In genomic region chr7:73334883-73335282, GRCm38 (mm10) we compare ENCODE assay signal across 11 mouse cellular contexts. TPM values are rescaled to one million over a fixed set of nuclear protein-coding genes. Genes with fewer than 3 reads are reported as not detected.
DNase-seq lines count a peak whose midpoint lies in the region; ATAC-seq lines count a peak whose summit lies in the region.
"Had no signal": no experiment of that assay in that cellular context is flagged by ENCODE, and none has a peak within 500 bp of the region (broad histone marks: within the 10 kb centered on the region; RNA-seq: fewer than 3 reads in every experiment).

No protein-coding gene starts in this region.

- 0 out of 2 replicates have a peak, but pooled peaks have one; percentile 19 for ATAC-seq in forebrain, embryonic 13.5 days
- ATAC-seq in hindbrain, embryonic 14.5 days (ENCODE audit: low FRiP score): no peak
- ATAC-seq in kidney, embryonic 16.5 days (ENCODE audit: low FRiP score, low TSS enrichment): no peak

- no peak overlapping the region for H3K9ac ChIP-seq in forebrain, embryonic 13.5 days
- H3K9ac ChIP-seq in hindbrain, embryonic 14.5 days: no peak overlapping the region
- no peak overlapping the region for H3K9ac ChIP-seq in kidney, embryonic 16.5 days (replicated peaks; ENCODE audit: low read length)
- H3K9ac ChIP-seq: lung, embryonic 14.5 days; neural tube, embryonic 12.5 days had no signal

- no peak overlapping the region for H3K4me3 ChIP-seq in forebrain, embryonic 13.5 days
- H3K4me3 ChIP-seq in forebrain, embryonic 10.5 days: no peak overlapping the region
- no peak overlapping the region for H3K4me3 ChIP-seq in hindbrain, embryonic 14.5 days (replicated peaks; ENCODE audit: low read length)
- H3K4me3 ChIP-seq in kidney, embryonic 16.5 days (ENCODE audit: low read length): no peak overlapping the region
- H3K4me3 ChIP-seq: neural tube, embryonic 12.5 days had no signal

- H3K36me3 ChIP-seq in forebrain, embryonic 13.5 days (ENCODE audit: poor library complexity, severe bottlenecking): no peaks in the 10 kb centered on the region
- no peaks in the 10 kb centered on the region for H3K36me3 ChIP-seq in forebrain, embryonic 10.5 days (replicated peaks)
- H3K36me3 ChIP-seq in hindbrain, embryonic 14.5 days (replicated peaks; ENCODE audit: control insufficient read depth, insufficient read depth): no peaks in the 10 kb centered on the region
- H3K36me3 ChIP-seq in kidney, embryonic 16.5 days (ENCODE audit: insufficient read depth, low read length): no peaks in the 10 kb centered on the region
- H3K36me3 ChIP-seq: neural tube, embryonic 12.5 days had no signal

- no peak overlapping the region for H3K4me2 ChIP-seq in forebrain, embryonic 13.5 days
- no peak overlapping the region for H3K4me2 ChIP-seq in hindbrain, embryonic 14.5 days (replicated peaks)
- H3K4me2 ChIP-seq in kidney, embryonic 16.5 days (replicated peaks; ENCODE audit: low read depth, low read length): no peak overlapping the region
- H3K4me2 ChIP-seq: lung, embryonic 14.5 days; neural tube, embryonic 12.5 days had no signal

- WGBS in forebrain, embryonic 13.5 days: 57% methylated on average over 7 of the region's 7 CpGs
- 81% methylated on average over 7 of the region's 7 CpGs for WGBS in forebrain, embryonic 10.5 days
- 47% methylated on average over 7 of the region's 7 CpGs for whole genome bisulfite sequencing in hindbrain, embryonic 14.5 days
- WGBS in kidney, embryonic 16.5 days: 55% methylated on average over 7 of the region's 7 CpGs

- no peak for DNase-seq in forebrain, embryonic 10.5 days (ENCODE audit: extremely low spot score, low spot score)
- DNase-seq in urinary bladder, postnatal 14 days (ENCODE audit: low spot score): peak; percentile 50
- DNase-seq in urinary bladder, adult 2 months (ENCODE audit: low spot score): no peak
- DNase-seq in hindbrain, embryonic 14.5 days (ENCODE audit: low spot score): peak; percentile 35
- DNase-seq in yolk sac, embryonic 10.5 days (ENCODE audit: low spot score): no peak
- no peak for DNase-seq in lung, postnatal 36 days
- DNase-seq: lung, embryonic 14.5 days; thymus, adult 2 months had no signal

- no peaks in the 10 kb centered on the region for H3K9me3 ChIP-seq in forebrain, embryonic 13.5 days (replicated peaks)
- H3K9me3 ChIP-seq in forebrain, embryonic 10.5 days: no peaks in the 10 kb centered on the region
- no peaks in the 10 kb centered on the region for H3K9me3 ChIP-seq in hindbrain, embryonic 14.5 days (ENCODE audit: control insufficient read depth, low read length)
- H3K9me3 ChIP-seq in kidney, embryonic 16.5 days (ENCODE audit: low read length): no peaks in the 10 kb centered on the region
- H3K9me3 ChIP-seq: neural tube, embryonic 12.5 days had no signal

- peaks cover 32% of the 10 kb centered on the region for H3K4me1 ChIP-seq in forebrain, embryonic 13.5 days
- H3K4me1 ChIP-seq in forebrain, embryonic 10.5 days: peaks cover 35% of the 10 kb centered on the region
- H3K4me1 ChIP-seq in hindbrain, embryonic 14.5 days (replicated peaks; ENCODE audit: control insufficient read depth, insufficient read depth, low read length): peaks cover 31% of the 10 kb centered on the region
- peaks cover 16% of the 10 kb centered on the region; the same call in 1 of the 2 replicates for H3K4me1 ChIP-seq in kidney, embryonic 16.5 days (ENCODE audit: insufficient read depth, low read length)

- no peaks in the 10 kb centered on the region for H3K27me3 ChIP-seq in forebrain, embryonic 13.5 days
- H3K27me3 ChIP-seq in forebrain, embryonic 10.5 days (ENCODE audit: poor library complexity, severe bottlenecking): no peaks in the 10 kb centered on the region
- H3K27me3 ChIP-seq in hindbrain, embryonic 14.5 days (ENCODE audit: control insufficient read depth, insufficient read depth, low read length): no peaks in the 10 kb centered on the region
- no peaks in the 10 kb centered on the region; the same call in 1 of the 2 replicates for H3K27me3 ChIP-seq in kidney, embryonic 16.5 days (ENCODE audit: insufficient read depth, low read length)

- H3K27ac ChIP-seq in forebrain, embryonic 13.5 days: no peak overlapping the region
- no peak overlapping the region for H3K27ac ChIP-seq in forebrain, embryonic 10.5 days
- peak overlapping the region; percentile 6; the same call in 1 of the 2 replicates for H3K27ac ChIP-seq in hindbrain, embryonic 14.5 days
- no peak overlapping the region for H3K27ac ChIP-seq in kidney, embryonic 16.5 days (ENCODE audit: low read length)
- H3K27ac ChIP-seq: neural tube, embryonic 12.5 days had no signal

RNA-seq across cellular contexts. Expression of gene Rgma, which starts 40.4 kb away (rescaled TPM):
- polyA plus RNA-seq in forebrain, embryonic 13.5 days (2015; fragmentation: Nextera tagmentation; extraction: Ambion mirVana): 24.7 and 27.6 TPM in 2 replicates
- polyA plus RNA-seq in forebrain, embryonic 10.5 days (2016; fragmentation: Nextera tagmentation; extraction: Ambion mirVana): 26.2 and 26.8 TPM in 2 replicates
- polyA plus RNA-seq in urinary bladder, adult 2 months (2012; rRNA removed): 7.2 and 18.5 TPM in 2 replicates
- polyA plus RNA-seq in hindbrain, embryonic 14.5 days (2014; fragmentation: Nextera tagmentation; extraction: Ambion mirVana): 46.3 and 46.7 TPM in 2 replicates
- polyA plus RNA-seq in kidney, embryonic 16.5 days (2015; fragmentation: Nextera tagmentation; extraction: Ambion mirVana): 10.0 and 12.8 TPM in 2 replicates

Comparison
In these comparisons a context has a peak if more than half of its experiments do, and no peak if none do; other contexts are left out.
1. DNase-seq: peak in urinary bladder, postnatal 14 days (single experiment) and hindbrain, embryonic 14.5 days (single experiment); none in forebrain, embryonic 10.5 days (single experiment), urinary bladder, adult 2 months (single experiment), yolk sac, embryonic 10.5 days (single experiment) and lung, postnatal 36 days (single experiment).